Mouse (Mus musculus): ENCODE data around the gene Eps8. TPM values are rescaled to one million over a fixed set of nuclear protein-coding genes. Genes with fewer than 3 reads are reported as not detected.
"Not testable (repeated sequence)": the region's sequence is repeated elsewhere in the genome, so short reads cannot be mapped to it uniquely, and the experiment has no call there.

The Eps8 gene
- polyA plus RNA-seq, 1 experiment from 2014 or later, result 8.4 TPM

- no peak for DNase-seq (ENCODE audit: low spot score)
These were observed 167.2 kb downstream of the Eps8 start for GRCm38 (mm10) chr6:137487443-137487842.

- DNase-seq (ENCODE audit: low spot score), result no peak
These were observed 171.8 kb downstream of the Eps8 start for GRCm38 (mm10) chr6:137482891-137483290.

GRCm38 (mm10) chr6:137475695-137476094, 179.0 kb downstream of the Eps8 start:
- DNase-seq (ENCODE audit: low spot score), result not testable (repeated sequence)

- no peak for DNase-seq (ENCODE audit: low spot score)
These were observed 181.2 kb downstream of the Eps8 start for GRCm38 (mm10) chr6:137473433-137473832.

DNA sequence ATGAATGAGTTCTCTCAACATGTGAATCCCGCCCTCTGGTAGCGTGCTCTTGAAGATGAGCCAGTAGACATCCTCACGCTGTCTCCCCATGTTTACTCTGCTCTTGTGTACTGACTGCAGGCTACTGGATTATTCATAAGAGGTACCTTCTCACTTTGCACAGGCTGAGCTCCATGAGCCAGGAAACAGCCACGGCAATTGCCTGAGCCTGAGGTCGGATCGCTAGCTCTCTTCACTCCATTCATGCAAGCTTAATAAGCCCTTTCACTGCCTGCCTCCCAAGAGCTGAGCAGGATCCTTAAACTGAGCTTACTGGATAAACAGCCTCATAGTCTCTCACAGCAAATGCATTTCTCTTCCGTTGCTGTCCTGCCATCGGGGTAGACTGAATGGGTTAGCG, 182.5 kb downstream of the Eps8 start:
- no peak for DNase-seq (ENCODE audit: low spot score)

DNA sequence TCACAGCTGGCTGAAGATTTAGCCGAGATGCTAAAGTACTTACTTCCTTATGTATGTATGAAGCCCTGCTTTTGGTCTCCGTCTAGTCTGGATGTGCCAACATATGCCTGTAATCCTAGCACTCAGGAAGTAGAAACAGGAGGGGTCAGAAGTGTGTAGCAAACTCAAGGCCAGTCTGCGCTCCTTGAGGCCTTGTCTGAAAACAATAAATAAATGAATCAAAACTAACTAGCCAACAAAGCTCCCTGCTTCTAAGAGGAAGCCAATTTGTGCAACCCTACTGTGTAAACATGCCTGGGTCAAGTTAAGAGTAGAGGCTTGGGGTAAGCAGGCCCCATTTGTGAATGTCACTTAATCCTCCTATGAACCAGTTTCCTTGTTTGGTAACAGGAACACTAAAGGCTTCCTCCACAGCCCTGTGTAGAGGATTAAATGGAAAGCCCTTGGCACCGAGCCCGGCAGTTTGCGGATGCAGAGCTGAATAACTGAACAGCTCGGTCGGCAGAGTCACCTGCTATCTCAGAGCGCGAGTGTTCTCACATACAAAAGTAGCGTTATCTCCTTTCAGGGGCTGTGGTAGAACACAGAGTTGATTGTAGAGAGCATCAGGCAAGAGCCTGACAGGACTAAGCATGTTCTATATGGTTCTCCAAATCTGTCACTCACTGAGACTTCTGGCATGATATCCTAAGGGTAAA, 183.6 kb downstream of the Eps8 start:
- no peak for DNase-seq (ENCODE audit: low spot score)

DNA sequence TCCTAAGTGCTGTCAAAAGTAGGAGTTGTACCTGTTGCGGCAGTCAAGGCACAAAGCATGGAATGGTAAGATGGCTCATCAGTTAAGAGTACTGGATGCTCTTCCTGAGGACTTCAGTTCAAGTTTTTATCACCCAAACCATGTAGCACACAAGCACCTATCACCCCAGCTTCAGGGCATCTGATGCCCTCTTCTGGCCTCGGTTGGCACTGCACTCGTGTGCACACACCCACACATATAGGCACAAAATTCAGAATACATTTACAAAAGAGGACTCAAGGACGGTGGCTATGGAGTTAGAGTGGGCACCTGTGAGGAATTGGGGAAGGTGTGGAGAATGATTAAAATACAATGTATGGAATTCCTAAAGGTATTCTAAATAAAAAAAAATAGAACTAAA, 185.1 kb downstream of the Eps8 start:
- DNase-seq (ENCODE audit: low spot score), result no peak

GRCm38 (mm10) chr6:137467696-137468095, 187.0 kb downstream of the Eps8 start:
- DNase-seq (ENCODE audit: low spot score), result no peak

DNA sequence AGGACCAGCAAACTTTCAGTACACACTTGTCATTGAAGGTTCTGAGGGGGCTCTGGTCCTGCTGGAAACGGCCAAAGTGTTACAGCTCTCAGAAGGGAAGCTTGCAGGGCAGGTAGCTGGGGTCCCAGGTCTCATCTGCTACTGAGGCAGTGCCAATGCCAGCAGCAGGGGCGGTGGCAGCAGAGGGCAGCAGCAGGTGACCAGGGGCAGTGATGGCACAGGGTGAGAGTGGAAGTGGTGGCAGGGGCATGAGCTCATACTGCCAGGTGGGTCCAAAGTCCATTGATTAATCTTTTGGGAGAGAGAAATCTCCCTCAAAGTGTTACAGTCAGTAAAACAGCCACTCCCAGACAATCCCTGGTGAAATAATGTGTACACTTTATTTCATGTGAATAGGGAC, 188.4 kb downstream of the Eps8 start:
- no peak for DNase-seq (ENCODE audit: low spot score)

DNA sequence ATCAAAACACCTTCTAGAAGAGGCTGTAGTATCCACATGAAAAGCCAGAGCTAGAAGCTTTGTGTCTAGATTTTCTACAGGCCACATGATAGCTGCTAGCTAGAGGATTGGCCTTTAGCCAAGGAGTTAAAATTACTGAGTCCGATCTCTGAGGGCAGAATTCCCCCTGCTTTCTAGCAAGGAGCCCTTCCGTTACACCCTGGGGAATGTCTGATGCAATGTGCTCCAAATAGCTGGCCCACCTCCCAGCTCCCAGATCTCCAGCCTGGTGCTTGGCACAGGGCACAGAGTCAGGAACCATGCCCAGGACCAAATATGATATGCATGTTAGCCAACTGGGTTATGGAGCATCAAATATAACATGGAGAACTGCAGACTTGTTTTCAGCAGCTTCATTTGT, 189.4 kb downstream of the Eps8 start:
- no peak for DNase-seq (ENCODE audit: low spot score)

DNA sequence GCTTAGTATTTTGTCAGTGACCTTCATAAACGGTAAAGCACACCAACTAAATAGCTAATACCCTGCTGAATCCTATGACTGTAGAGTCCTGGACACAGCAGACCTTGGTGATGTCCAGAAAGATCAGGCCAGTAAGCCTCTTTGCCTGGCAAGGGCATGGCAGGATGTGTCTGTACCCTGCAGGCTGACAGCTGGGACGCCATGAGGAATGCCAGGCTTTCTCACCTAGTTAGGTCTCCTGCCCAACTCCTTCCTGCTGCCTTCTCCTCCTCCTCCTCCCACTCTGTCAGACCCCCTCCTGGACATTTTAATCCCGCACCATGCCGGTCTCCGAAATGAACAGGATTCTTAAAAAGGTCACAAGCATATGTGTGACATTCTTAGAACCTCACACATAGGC, 190.9 kb downstream of the Eps8 start:
- no peak for DNase-seq (ENCODE audit: low spot score)

DNA sequence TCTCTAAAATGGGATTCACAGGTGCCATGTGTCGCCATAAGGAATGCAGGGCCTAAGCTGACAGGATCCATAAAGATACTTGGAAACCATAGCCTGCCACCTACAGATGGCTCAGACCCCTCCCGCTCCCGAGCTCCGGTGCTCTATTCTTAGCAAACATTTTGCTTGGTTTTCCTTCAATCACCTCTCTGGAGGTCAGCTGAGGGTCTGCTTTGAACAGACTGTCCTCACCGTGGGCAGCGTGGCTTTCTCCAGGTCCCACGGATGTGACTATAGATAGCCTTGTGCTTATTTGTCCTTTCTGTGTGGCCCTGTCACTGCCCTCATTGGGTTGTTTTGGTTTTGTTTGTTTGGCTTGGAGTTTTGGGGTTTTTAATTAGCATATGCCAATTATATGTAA, 196.5 kb downstream of the Eps8 start:
- DNase-seq (ENCODE audit: low spot score), result no peak

DNA sequence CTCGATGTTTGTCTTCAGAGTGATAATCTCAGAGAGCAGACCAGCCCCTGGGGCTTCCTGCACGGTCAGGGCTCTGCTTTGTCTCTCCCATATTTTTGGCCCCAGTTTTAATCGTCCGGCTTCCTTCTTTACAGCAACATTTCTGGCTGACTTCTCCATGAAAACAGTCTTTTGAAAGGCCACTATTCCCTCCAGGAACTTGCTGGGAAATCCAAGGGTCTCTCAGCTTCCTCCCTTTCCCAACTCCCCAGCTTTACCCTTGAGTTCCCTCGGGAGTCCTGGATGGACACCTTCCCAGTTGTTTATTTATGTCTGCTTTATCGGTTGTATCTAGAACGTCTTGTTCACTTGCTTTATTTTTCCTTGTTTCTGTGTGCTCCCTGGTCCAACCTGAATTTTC, 197.5 kb downstream of the Eps8 start:
- no peak for DNase-seq (ENCODE audit: low spot score)

- DNase-seq (ENCODE audit: low spot score), result no peak
These were observed 198.6 kb downstream of the Eps8 start for GRCm38 (mm10) chr6:137456064-137456463.

- DNase-seq (ENCODE audit: low spot score), result peak; percentile 50
These were observed 199.1 kb downstream of the Eps8 start for GRCm38 (mm10) chr6:137455537-137456041.

DNA sequence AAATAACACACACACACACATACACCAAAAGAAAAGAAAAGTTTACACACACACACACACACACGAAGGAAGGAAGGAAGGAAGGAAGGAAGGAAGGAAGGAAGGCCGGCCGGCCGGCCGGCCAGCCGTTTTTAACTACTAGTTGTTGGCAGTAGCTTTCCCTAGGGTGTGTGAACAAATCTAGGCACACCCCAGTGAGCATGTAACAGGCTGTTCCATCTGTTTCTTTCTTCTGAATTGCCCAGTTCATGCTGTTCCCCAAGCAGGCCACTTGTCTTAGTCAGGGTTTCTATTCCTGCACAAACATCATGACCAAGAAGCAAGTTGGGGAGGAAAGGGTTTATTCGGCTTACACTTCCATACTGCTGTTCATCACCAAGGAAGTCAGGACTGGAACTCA, 208.6 kb downstream of the Eps8 start:
- not testable (repeated sequence) for DNase-seq (ENCODE audit: low spot score)

GRCm38 (mm10) chr6:137443089-137443488, 211.6 kb downstream of the Eps8 start:
- DNase-seq (ENCODE audit: low spot score), result no peak

DNA sequence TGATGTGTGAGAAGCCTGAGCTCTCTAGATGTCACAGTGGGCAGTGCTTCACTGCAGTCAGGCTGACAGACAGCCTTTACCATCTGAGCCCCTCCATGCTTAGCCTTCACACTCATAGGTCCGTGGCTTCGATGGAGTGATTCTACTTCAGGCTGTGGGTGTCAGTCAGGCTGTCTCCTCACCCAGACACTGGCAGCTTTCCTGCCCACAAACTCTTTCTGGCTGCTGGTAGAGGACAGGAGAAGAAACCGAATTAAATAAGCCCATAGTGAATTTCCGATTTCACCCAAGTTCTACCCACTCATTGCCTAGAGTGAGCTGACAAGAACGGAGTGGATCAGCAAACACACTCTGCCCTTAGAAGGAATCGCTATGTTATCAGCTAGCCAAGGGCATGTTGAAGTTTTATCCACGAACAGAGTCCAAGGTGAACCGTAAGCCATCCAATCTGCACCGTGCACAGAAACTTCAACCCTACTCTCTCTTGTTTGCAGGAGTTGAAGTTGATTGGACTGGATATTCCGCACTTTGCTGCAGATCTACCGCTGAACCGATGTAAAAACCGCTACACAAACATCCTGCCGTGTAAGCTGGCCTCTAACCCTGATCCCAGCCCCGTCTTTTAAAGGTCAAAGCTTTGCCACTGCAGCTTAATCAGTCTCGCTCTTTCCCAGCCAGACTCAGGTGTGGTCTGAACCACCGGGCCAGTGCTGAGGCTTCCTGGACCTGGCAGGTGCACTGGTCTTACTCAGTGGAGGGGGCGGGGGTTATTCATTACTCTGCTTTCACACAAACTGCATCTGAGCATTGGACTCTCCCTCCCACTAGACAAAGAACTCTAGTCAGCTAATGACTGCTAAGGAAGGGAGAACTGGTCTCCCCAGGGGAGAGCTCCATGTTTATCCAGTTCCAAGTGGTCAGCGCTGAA, 213.9 kb downstream of the Eps8 start:
- DNase-seq (ENCODE audit: low spot score), result no peak

- DNase-seq (ENCODE audit: low spot score), result no peak
These were observed 216.6 kb downstream of the Eps8 start for GRCm38 (mm10) chr6:137437902-137438580.

- DNase-seq (ENCODE audit: low spot score), result no peak
These were observed 217.2 kb downstream of the Eps8 start for GRCm38 (mm10) chr6:137437486-137437885.

GRCm38 (mm10) chr6:137433521-137434137, 221.0 kb downstream of the Eps8 start:
- no peak for DNase-seq (ENCODE audit: low spot score)
